In the genomic region with DNA sequence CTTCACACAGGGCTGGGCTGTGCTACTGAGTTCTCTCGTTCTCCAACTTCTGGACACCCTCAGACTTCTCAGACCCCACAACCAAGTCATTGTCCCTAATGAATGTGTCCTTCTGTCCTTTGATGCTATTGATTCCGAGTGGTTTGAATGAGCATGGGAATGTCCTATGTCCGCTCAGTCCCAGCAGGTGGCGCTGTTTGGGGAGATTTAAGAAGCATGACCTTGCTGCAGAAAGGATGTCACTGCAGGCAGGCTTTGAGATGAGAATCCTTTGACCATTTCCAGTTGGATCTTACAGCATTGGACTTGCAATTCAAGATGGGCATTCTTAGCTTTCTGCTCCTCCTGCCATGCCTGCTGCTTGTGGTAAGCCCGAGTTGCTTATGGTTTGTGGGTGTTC, we compare ENCODE assay signal across 8 mouse cellular contexts.
A peak's percentile ranks its signal among the peaks of the same experiment; 100 is the strongest.
DNase-seq lines count a peak whose midpoint lies in the region; TF ChIP-seq lines count a peak whose summit lies in the region.

No protein-coding gene starts in this region.

- no peaks in the 10 kb centered on the region for H3K36me3 ChIP-seq in heart, adult 2 months (ENCODE audit: control insufficient read depth, insufficient read depth, low read length)
- no peaks in the 10 kb centered on the region for H3K36me3 ChIP-seq in thymus, adult 2 months (ENCODE audit: control insufficient read depth, insufficient read depth, low read length)

- no peak overlapping the region for H3K27ac ChIP-seq in heart, adult 2 months
- no peak overlapping the region for H3K27ac ChIP-seq in thymus, adult 2 months (ENCODE audit: control insufficient read depth, insufficient read depth, low read length)

- TF ChIP-seq POLR2A in heart, adult 2 months (IDR thresholded peaks at IDR 0.05; ENCODE audit: insufficient read depth, low read depth, low read length): no peak
- no peak for TF ChIP-seq POLR2A in thymus, adult 2 months (IDR thresholded peaks at IDR 0.05; ENCODE audit: control insufficient read depth, extremely low read depth, insufficient read depth, low read length, poor library complexity)

- no peak overlapping the region for H3K9ac ChIP-seq in heart, adult 2 months (ENCODE audit: low read depth, low read length)

- intact Hi-C loops in heart, adult 2 months (cut with DNase I): no loop called here

- no peak overlapping the region for H3K4me3 ChIP-seq in heart, adult 2 months
- H3K4me3 ChIP-seq in thymus, adult 2 months (ENCODE audit: control insufficient read depth, insufficient read depth, low read length): no peak overlapping the region

- 19% methylated on average over 5 of the region's 5 CpGs for WGBS in heart, adult 2 months
- 23% methylated on average over 5 of the region's 5 CpGs for WGBS in thymus, adult 2 months

- H3K79me2 ChIP-seq in heart, adult 2 months (replicated peaks; ENCODE audit: control insufficient read depth, insufficient read depth, low read length): no peaks in the 10 kb centered on the region

- TF ChIP-seq CTCF in heart, adult 2 months (IDR thresholded peaks at IDR 0.05): peak; percentile 54
- no peak for TF ChIP-seq CTCF in thymus, adult 2 months (IDR thresholded peaks at IDR 0.05; ENCODE audit: borderline replicate concordance, control insufficient read depth, extremely low read depth, insufficient read depth, low read length, poor library complexity)

- DNase-seq in heart, adult 2 months: no peak
- DNase-seq in heart, adult 9 months (ENCODE audit: low spot score in 2 of 2): no peak
- peak; percentile 15 for DNase-seq in thymus, adult 2 months
- DNase-seq in thymus, adult 18-20 months: no peak
- peak; percentile 15 to 30 for DNase-seq in cerebellum, adult 18-20 months
- DNase-seq in induced T-regulatory cell, adult 2 months (ENCODE audit: low read depth): peak; percentile 53
- peak; percentile 54 for DNase-seq in lung, postnatal 14 days
- DNase-seq in thymus, postnatal 4 days: peak; percentile 69

- no peaks in the 10 kb centered on the region for H3K27me3 ChIP-seq in heart, adult 2 months (ENCODE audit: control insufficient read depth, insufficient read depth, low read length)
- H3K27me3 ChIP-seq in thymus, adult 2 months (ENCODE audit: control insufficient read depth, insufficient read depth, low read length): no peaks in the 10 kb centered on the region

- TF ChIP-seq EP300 in heart, adult 2 months (IDR thresholded peaks at IDR 0.05; ENCODE audit: insufficient read depth, low read depth, low read length): no peak

- H3K4me1 ChIP-seq in heart, adult 2 months (ENCODE audit: control insufficient read depth, insufficient read depth, low read length): no peaks in the 10 kb centered on the region
- no peaks in the 10 kb centered on the region for H3K4me1 ChIP-seq in thymus, adult 2 months (replicated peaks; ENCODE audit: control insufficient read depth, insufficient read depth, low read length)

Comparison
In these comparisons a context has a peak if more than half of its experiments do, and no peak if none do; other contexts are left out.
1. DNase-seq: peak in thymus, adult 2 months (single experiment), cerebellum, adult 18-20 months (2 of 2), induced T-regulatory cell, adult 2 months (single experiment), lung, postnatal 14 days (single experiment) and thymus, postnatal 4 days (single experiment); none in heart, adult 2 months (0 of 2), heart, adult 9 months (0 of 2) and thymus, adult 18-20 months (0 of 2).